Mouse (Mus musculus): ENCODE results near the gene Car5a.

Car5a gene

GRCm38 (mm10) chr8:121922101-121922500, 22.6 kb downstream of the Car5a start:
- no peaks in the 10 kb centered on the region for H3K27me3 ChIP-seq (ENCODE audit: insufficient read depth, low read length)
- no peaks in the 10 kb centered on the region for H3K36me3 ChIP-seq (ENCODE audit: insufficient read depth, low read length)
- H3K4me1 ChIP-seq (replicated peaks; ENCODE audit: low read depth, low read length) = peaks cover 16% of the 10 kb centered on the region
- no peaks in the 10 kb centered on the region for H3K9me3 ChIP-seq (ENCODE audit: low read length)
- no peak for TF ChIP-seq NANOG (IDR thresholded peaks at IDR 0.05; ENCODE audit: borderline replicate concordance, low read length)
- TF ChIP-seq CTCF (conservative IDR thresholded peaks at IDR 0.05; ENCODE audit: low read length) = no peak
- no peak for TF ChIP-seq POU5F1 (IDR thresholded peaks at IDR 0.05; ENCODE audit: borderline replicate concordance, low read length)
- no peak overlapping the region for H3K4me3 ChIP-seq (replicated peaks; ENCODE audit: low read length)

- Histone ChIP-seq H3K9me3 (ENCODE audit: low read length) (no peaks in the 10 kb centered on the region), H3K36me3 (ENCODE audit: insufficient read depth, low read length) (no peaks in the 10 kb centered on the region), H3K4me3 (replicated peaks; ENCODE audit: low read length) (no peak overlapping the region), H3K27me3 (ENCODE audit: insufficient read depth, low read length) (peaks cover 2% of the 10 kb centered on the region), H3K4me1 (replicated peaks; ENCODE audit: low read depth, low read length) (peaks cover 21% of the 10 kb centered on the region)
- TF ChIP-seq POU5F1 (IDR thresholded peaks at IDR 0.05; ENCODE audit: borderline replicate concordance, low read length) = no peak
- no peak for TF ChIP-seq CTCF (conservative IDR thresholded peaks at IDR 0.05; ENCODE audit: low read length)
- TF ChIP-seq NANOG (IDR thresholded peaks at IDR 0.05; ENCODE audit: borderline replicate concordance, low read length) = no peak
Measured at GRCm38 (mm10) chr8:121921582-121921981, 23.1 kb downstream of the Car5a start.

DNA sequence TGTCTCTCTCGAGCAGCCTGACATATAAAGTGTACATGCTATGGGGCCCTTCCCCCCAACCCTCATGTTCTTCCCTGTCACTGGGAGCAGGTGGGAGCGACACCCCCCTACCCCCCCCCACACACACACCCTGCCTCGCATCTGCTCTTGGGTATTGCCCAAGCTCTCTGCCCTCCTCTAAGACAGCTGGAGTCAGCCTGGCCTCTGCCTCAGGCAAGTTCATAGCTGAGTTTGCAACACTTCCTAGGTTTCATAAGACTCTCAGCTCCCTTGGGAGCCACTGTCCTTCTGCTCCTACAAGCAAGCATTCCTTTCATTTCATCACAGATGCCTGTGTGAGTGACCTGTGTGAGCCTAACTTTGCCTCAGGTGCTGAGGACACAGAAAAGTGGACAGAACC, 25.0 kb downstream of the Car5a start:
- H3K4me3 ChIP-seq (replicated peaks; ENCODE audit: low read length) = no peak overlapping the region
- no peaks in the 10 kb centered on the region for H3K36me3 ChIP-seq (ENCODE audit: insufficient read depth, low read length)
- no peaks in the 10 kb centered on the region for H3K9me3 ChIP-seq (ENCODE audit: low read length)
- peaks cover 29% of the 10 kb centered on the region for H3K4me1 ChIP-seq (replicated peaks; ENCODE audit: low read depth, low read length)
- H3K27me3 ChIP-seq (ENCODE audit: insufficient read depth, low read length) = peaks cover 13% of the 10 kb centered on the region
- no peak for TF ChIP-seq NANOG (IDR thresholded peaks at IDR 0.05; ENCODE audit: borderline replicate concordance, low read length)
- no peak for TF ChIP-seq CTCF (conservative IDR thresholded peaks at IDR 0.05; ENCODE audit: low read length)
- TF ChIP-seq POU5F1 (IDR thresholded peaks at IDR 0.05; ENCODE audit: borderline replicate concordance, low read length) = no peak

GRCm38 (mm10) chr8:121919158-121919557, 25.5 kb downstream of the Car5a start:
- Histone ChIP-seq H3K4me3 (replicated peaks; ENCODE audit: low read length) (no peak overlapping the region), H3K36me3 (ENCODE audit: insufficient read depth, low read length) (no peaks in the 10 kb centered on the region), H3K9me3 (ENCODE audit: low read length) (no peaks in the 10 kb centered on the region), H3K27me3 (ENCODE audit: insufficient read depth, low read length) (peaks cover 18% of the 10 kb centered on the region), H3K4me1 (replicated peaks; ENCODE audit: low read depth, low read length) (peaks cover 34% of the 10 kb centered on the region)
- TF ChIP-seq CTCF (conservative IDR thresholded peaks at IDR 0.05; ENCODE audit: low read length) = no peak
- no peak for TF ChIP-seq NANOG (IDR thresholded peaks at IDR 0.05; ENCODE audit: borderline replicate concordance, low read length)
- TF ChIP-seq POU5F1 (IDR thresholded peaks at IDR 0.05; ENCODE audit: borderline replicate concordance, low read length) = no peak

DNA sequence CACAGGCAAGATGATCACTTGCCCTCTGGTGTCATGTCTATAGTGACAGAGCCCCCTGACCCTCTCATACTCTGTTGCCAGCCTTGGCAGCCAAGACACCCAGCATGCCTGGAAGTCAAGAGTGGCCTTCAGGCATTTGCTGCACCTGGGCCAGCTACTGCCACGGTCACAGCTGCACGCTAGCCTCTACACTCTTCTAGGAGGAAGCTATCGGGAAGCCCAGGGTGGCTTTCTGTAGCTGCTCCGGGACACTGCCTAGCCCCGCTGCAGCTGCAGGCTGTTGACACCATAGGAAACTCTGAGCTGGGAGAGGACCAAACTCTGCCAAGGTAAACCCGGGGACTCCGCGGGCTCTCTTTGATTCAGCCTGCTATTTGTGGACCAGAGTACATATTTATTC, 31.3 kb downstream of the Car5a start:
- Histone ChIP-seq H3K4me3 (replicated peaks; ENCODE audit: low read length) (no peak overlapping the region), H3K9me3 (ENCODE audit: low read length) (no peaks in the 10 kb centered on the region), H3K4me1 (replicated peaks; ENCODE audit: low read depth, low read length) (peaks cover 42% of the 10 kb centered on the region), H3K27me3 (ENCODE audit: insufficient read depth, low read length) (peaks cover 19% of the 10 kb centered on the region), H3K36me3 (ENCODE audit: insufficient read depth, low read length) (no peaks in the 10 kb centered on the region)
- TF ChIP-seq CTCF (conservative IDR thresholded peaks at IDR 0.05; ENCODE audit: low read length) = no peak
- no peak for TF ChIP-seq NANOG (IDR thresholded peaks at IDR 0.05; ENCODE audit: borderline replicate concordance, low read length)
- no peak for TF ChIP-seq POU5F1 (IDR thresholded peaks at IDR 0.05; ENCODE audit: borderline replicate concordance, low read length)

GRCm38 (mm10) chr8:121912831-121913230, 31.9 kb downstream of the Car5a start:
- Histone ChIP-seq H3K9me3 (ENCODE audit: low read length) (no peaks in the 10 kb centered on the region), H3K27me3 (ENCODE audit: insufficient read depth, low read length) (peaks cover 19% of the 10 kb centered on the region), H3K36me3 (ENCODE audit: insufficient read depth, low read length) (no peaks in the 10 kb centered on the region), H3K4me3 (replicated peaks; ENCODE audit: low read length) (no peak overlapping the region), H3K4me1 (replicated peaks; ENCODE audit: low read depth, low read length) (peaks cover 48% of the 10 kb centered on the region)
- no peak for TF ChIP-seq CTCF (conservative IDR thresholded peaks at IDR 0.05; ENCODE audit: low read length)

DNA sequence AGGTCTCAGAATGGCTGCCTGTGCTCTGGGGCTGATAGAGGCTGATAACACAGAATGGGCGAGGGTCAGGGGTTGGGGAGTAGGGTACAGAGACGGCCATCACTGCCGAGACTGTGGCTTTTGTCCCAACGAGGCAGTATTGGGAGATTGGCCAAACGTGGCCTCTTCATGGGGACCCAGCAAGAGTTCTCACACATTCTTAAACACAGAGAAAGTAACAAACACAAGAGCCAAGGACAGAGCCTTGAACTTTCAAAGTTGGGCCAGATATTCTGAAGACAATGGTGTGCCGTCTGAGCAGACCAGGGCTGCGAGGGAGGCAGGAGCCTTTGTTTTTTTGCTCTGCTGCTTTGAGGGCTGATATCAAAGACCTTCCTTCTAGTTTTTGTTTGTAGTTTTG, 32.7 kb downstream of the Car5a start:
- Histone ChIP-seq H3K4me1 (replicated peaks; ENCODE audit: low read depth, low read length) (peaks cover 48% of the 10 kb centered on the region), H3K4me3 (replicated peaks; ENCODE audit: low read length) (no peak overlapping the region), H3K9me3 (ENCODE audit: low read length) (no peaks in the 10 kb centered on the region), H3K36me3 (ENCODE audit: insufficient read depth, low read length) (no peaks in the 10 kb centered on the region), H3K27me3 (ENCODE audit: insufficient read depth, low read length) (peaks cover 19% of the 10 kb centered on the region)
- TF ChIP-seq NANOG (IDR thresholded peaks at IDR 0.05; ENCODE audit: borderline replicate concordance, low read length) = no peak
- no peak for TF ChIP-seq CTCF (conservative IDR thresholded peaks at IDR 0.05; ENCODE audit: low read length)
- no peak for TF ChIP-seq POU5F1 (IDR thresholded peaks at IDR 0.05; ENCODE audit: borderline replicate concordance, low read length)

- Histone ChIP-seq H3K4me1 (replicated peaks; ENCODE audit: low read depth, low read length) (peaks cover 46% of the 10 kb centered on the region), H3K36me3 (ENCODE audit: insufficient read depth, low read length) (no peaks in the 10 kb centered on the region), H3K9me3 (ENCODE audit: low read length) (no peaks in the 10 kb centered on the region), H3K27me3 (ENCODE audit: insufficient read depth, low read length) (peaks cover 15% of the 10 kb centered on the region), H3K4me3 (replicated peaks; ENCODE audit: low read length) (no peak overlapping the region)
- no peak for TF ChIP-seq POU5F1 (IDR thresholded peaks at IDR 0.05; ENCODE audit: borderline replicate concordance, low read length)
- no peak for TF ChIP-seq CTCF (conservative IDR thresholded peaks at IDR 0.05; ENCODE audit: low read length)
- no peak for TF ChIP-seq NANOG (IDR thresholded peaks at IDR 0.05; ENCODE audit: borderline replicate concordance, low read length)
Measured at GRCm38 (mm10) chr8:121911400-121911799, 33.3 kb downstream of the Car5a start.

- Histone ChIP-seq H3K4me1 (replicated peaks; ENCODE audit: low read depth, low read length) (peaks cover 56% of the 10 kb centered on the region), H3K9me3 (ENCODE audit: low read length) (no peaks in the 10 kb centered on the region), H3K4me3 (replicated peaks; ENCODE audit: low read length) (no peak overlapping the region), H3K27me3 (ENCODE audit: insufficient read depth, low read length) (peaks cover 6% of the 10 kb centered on the region; the same call in 1 of the 2 replicates), H3K36me3 (ENCODE audit: insufficient read depth, low read length) (peaks cover 16% of the 10 kb centered on the region)
- peak; percentile 70 for TF ChIP-seq CTCF (conservative IDR thresholded peaks at IDR 0.05; ENCODE audit: low read length)
- no peak for TF ChIP-seq NANOG (IDR thresholded peaks at IDR 0.05; ENCODE audit: borderline replicate concordance, low read length)
- TF ChIP-seq POU5F1 (IDR thresholded peaks at IDR 0.05; ENCODE audit: borderline replicate concordance, low read length) = no peak
Measured at GRCm38 (mm10) chr8:121909663-121910062, 35.0 kb downstream of the Car5a start.

Measured in E14TG2a.4 (cell line).